Mouse (Mus musculus): ENCODE measurements around the gene Rpp30. TPM values are rescaled to one million over a fixed set of nuclear protein-coding genes. Genes with fewer than 3 reads are reported as not detected.

Gene Rpp30
- polyA plus RNA-seq, 1 experiment from 2014 or later = 67.1 TPM

DNA sequence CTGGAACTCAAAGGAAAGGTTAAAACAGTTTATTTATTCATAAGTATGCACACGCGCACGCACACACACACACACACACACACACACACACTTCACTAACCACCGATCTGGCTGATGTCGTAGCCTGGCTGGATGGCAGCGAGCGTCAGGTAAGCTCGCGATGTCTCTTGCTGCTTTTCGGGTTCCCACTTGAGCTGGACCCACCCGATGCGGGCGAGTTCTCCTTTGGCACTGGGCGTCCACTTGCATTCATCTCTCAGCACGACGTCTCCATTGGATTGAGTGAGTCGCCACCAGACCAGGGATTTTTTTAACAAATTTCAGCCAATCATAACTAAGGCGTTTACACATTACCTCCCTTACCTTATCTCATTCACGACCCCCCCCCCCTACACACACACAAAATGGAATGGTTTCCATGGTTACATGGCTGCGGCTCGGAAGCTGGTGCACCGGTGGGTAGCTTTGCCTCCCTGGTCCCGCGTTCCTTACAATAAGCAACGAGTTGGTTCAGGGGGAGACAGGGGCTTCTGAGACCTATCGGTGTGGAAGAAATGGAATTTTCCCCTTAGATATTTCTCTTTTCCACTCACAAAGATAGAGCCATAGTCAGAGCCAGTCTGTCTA lies 25.9 kb downstream of the Rpp30 start:
- peak overlapping the region; percentile 20 for H3K4me3 ChIP-seq
- peaks cover 11% of the 10 kb centered on the region for H3K4me1 ChIP-seq (replicated peaks)
- H3K36me3 ChIP-seq = no peaks in the 10 kb centered on the region
- H3K4me2 ChIP-seq = peak overlapping the region; percentile 47
- H3K9ac ChIP-seq = no peak overlapping the region
- no peaks in the 10 kb centered on the region for H3K27me3 ChIP-seq
- no peak overlapping the region for H3K27ac ChIP-seq (replicated peaks)
- ATAC-seq (ENCODE audit: low FRiP score, low read depth) = peak; percentile 70
- WGBS = 48% methylated on average over 26 of the region's 26 CpGs
- no peaks in the 10 kb centered on the region for H3K9me3 ChIP-seq

- 25% methylated on average over 7 of the region's 7 CpGs for WGBS
- Histone ChIP-seq H3K4me2 (no peak overlapping the region), H3K9me3 (no peaks in the 10 kb centered on the region)
These were observed 26.9 kb downstream of the Rpp30 start for GRCm38 (mm10) chr19:36110465-36110864.

GRCm38 (mm10) chr19:36111054-36111895 lies 27.8 kb downstream of the Rpp30 start:
- no peaks in the 10 kb centered on the region for H3K9me3 ChIP-seq
- H3K4me2 ChIP-seq = peak overlapping the region; percentile 55
- ATAC-seq (ENCODE audit: low FRiP score, low read depth) = peak; percentile 63; the same call in 1 of the 2 replicates
- 0 out of 2 replicates have a peak overlapping the region, but pooled peaks have one; percentile 4 for H3K9ac ChIP-seq
- no peak overlapping the region for H3K27ac ChIP-seq (replicated peaks)
- 23% methylated on average over 7 of the region's 7 CpGs for WGBS
- H3K27me3 ChIP-seq = no peaks in the 10 kb centered on the region
- peaks cover 11% of the 10 kb centered on the region for H3K4me1 ChIP-seq (replicated peaks)
- no peak overlapping the region for H3K4me3 ChIP-seq
- no peaks in the 10 kb centered on the region for H3K36me3 ChIP-seq

More at GRCm38 (mm10) chr19:36110465-36110864, 26.9 kb downstream of the Rpp30 start:
- Histone ChIP-seq H3K4me3 (no peak overlapping the region), H3K4me1 (replicated peaks) (peaks cover 11% of the 10 kb centered on the region), H3K9ac (no peak overlapping the region), H3K27me3 (no peaks in the 10 kb centered on the region), H3K27ac (replicated peaks) (no peak overlapping the region), H3K36me3 (no peaks in the 10 kb centered on the region)
- peak; percentile 47; the same call in 1 of the 2 replicates for ATAC-seq (ENCODE audit: low FRiP score, low read depth)

DNA sequence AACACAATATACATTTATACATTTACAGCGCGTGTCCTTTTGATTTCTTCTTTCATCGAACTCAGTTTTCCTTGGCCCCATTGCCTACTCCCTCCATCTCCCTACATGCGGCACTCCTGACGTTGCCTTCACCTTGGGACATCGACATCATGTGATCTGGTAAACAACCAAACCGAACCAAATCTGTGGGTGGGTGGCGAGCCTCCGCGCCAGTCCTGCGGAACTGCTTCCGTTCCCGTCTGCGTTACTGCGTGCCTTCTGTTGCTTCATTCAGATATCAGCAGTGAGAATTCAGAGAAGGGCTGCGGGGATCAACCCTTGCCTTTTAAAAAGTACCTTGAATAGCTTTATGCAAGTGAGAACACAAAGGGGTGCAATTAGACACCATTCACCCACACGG lies 28.5 kb downstream of the Rpp30 start:
- peaks cover 11% of the 10 kb centered on the region for H3K4me1 ChIP-seq (replicated peaks)
- no peaks in the 10 kb centered on the region for H3K27me3 ChIP-seq
- ATAC-seq (ENCODE audit: low FRiP score, low read depth) = no peak
- WGBS = 31% methylated on average over 17 of the region's 17 CpGs
- H3K36me3 ChIP-seq = no peaks in the 10 kb centered on the region
- peak overlapping the region; percentile 26 for H3K4me3 ChIP-seq
- H3K9me3 ChIP-seq = no peaks in the 10 kb centered on the region
- no peak overlapping the region for H3K27ac ChIP-seq (replicated peaks)
- H3K9ac ChIP-seq = no peak overlapping the region
- H3K4me2 ChIP-seq = peak overlapping the region; percentile 55

GRCm38 (mm10) chr19:36116185-36116584 lies 32.7 kb downstream of the Rpp30 start:
- no peak overlapping the region for H3K4me2 ChIP-seq

GRCm38 (mm10) chr19:36119219-36119618 lies 35.7 kb downstream of the Rpp30 start:
- Histone ChIP-seq H3K9ac (no peak overlapping the region), H3K4me1 (replicated peaks) (no peaks in the 10 kb centered on the region), H3K36me3 (no peaks in the 10 kb centered on the region), H3K27ac (replicated peaks) (no peak overlapping the region), H3K4me3 (no peak overlapping the region), H3K9me3 (no peaks in the 10 kb centered on the region), H3K27me3 (no peaks in the 10 kb centered on the region), H3K4me2 (no peak overlapping the region)
- no peak for ATAC-seq (ENCODE audit: low FRiP score, low read depth)
- WGBS = 92% methylated on average over 8 of the region's 8 CpGs

More at GRCm38 (mm10) chr19:36116185-36116584, 32.7 kb downstream of the Rpp30 start:
- H3K9me3 ChIP-seq = no peaks in the 10 kb centered on the region
- 91% methylated on average over 4 of the region's 4 CpGs for WGBS
- no peak overlapping the region for H3K4me3 ChIP-seq
- H3K9ac ChIP-seq = no peak overlapping the region
- H3K36me3 ChIP-seq = no peaks in the 10 kb centered on the region
- ATAC-seq (ENCODE audit: low FRiP score, low read depth) = no peak
- H3K27ac ChIP-seq (replicated peaks) = no peak overlapping the region
- peaks cover 5% of the 10 kb centered on the region for H3K4me1 ChIP-seq (replicated peaks)
- no peaks in the 10 kb centered on the region for H3K27me3 ChIP-seq

DNA sequence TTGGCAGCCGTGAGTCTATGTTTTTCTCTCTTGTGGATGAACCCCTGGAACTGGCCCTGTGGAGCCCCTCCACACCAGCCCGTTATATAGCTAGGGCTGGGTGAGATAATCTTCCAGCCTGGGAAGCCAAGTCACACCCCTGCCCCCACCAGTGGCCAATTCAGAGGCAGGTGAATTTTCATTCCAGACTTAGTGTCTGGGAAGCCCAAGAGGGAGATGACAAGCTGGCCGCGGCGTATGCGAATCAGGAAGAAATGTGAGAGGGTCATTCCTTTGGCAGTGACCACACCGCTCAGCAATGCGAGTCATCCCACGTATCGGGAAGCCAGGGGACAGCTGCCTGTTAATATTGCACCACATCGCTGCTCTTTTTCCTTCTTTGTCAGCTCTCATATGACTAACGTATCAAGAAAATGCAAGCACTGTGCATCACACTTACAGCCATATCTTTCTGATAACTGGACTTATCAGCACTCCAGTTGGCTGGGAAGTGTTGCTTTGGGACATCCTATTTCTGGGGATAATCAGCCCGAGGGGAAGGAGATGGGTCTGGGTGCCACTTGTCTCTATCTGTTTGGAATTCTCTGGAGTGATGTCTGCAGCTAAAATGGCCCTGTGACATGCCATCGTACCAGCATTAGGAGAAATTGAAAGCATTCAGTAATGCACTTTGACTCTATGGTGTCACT lies 36.4 kb downstream of the Rpp30 start, which contains the start of gene Ankrd1:
TSS of gene Ankrd1 (minus strand) at position 317 of the 689 bp plus-strand sequence.
- ATAC-seq (ENCODE audit: low FRiP score, low read depth) = no peak
- H3K9ac ChIP-seq = no peak within 1 kb of the TSS
- H3K36me3 ChIP-seq = no peaks in the 10 kb centered on the region
- H3K27me3 ChIP-seq = no peaks in the 10 kb centered on the region
- no peaks in the 10 kb centered on the region for H3K4me1 ChIP-seq (replicated peaks)
- no peak within 1 kb of the TSS for H3K4me2 ChIP-seq
- H3K27ac ChIP-seq (replicated peaks) = no peak within 1 kb of the TSS
- H3K4me3 ChIP-seq = no peak within 1 kb of the TSS
- WGBS = 88% methylated on average over 14 of the region's 14 CpGs
- no peaks in the 10 kb centered on the region for H3K9me3 ChIP-seq

DNA sequence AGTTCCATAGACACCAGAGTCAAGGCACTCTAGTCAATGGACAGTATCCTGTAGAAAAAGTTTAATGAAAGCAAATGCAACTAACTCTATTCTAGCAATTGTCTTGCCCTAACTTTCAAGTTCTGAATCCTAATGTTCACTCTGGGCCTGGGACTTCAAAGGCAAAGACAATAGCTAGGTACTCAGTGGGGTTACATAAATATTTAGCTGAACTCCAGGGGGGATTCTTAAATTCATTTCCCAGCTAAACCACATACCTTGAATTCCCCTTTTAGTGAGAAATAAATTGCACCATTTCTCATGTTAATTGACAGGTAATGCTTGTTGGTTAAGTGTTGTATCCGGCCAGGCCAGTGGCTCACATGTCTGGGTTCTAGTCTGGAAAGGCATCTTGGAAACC lies 40.7 kb downstream of the Rpp30 start:
- Histone ChIP-seq H3K27me3 (no peaks in the 10 kb centered on the region), H3K4me1 (replicated peaks) (no peaks in the 10 kb centered on the region), H3K9ac (no peak overlapping the region), H3K4me3 (no peak overlapping the region), H3K9me3 (no peaks in the 10 kb centered on the region), H3K36me3 (no peaks in the 10 kb centered on the region), H3K27ac (replicated peaks) (no peak overlapping the region), H3K4me2 (no peak overlapping the region)
- no peak for ATAC-seq (ENCODE audit: low FRiP score, low read depth)
- WGBS = 79% methylated on average over 1 of the region's 1 CpGs

GRCm38 (mm10) chr19:36128440-36128839 lies 44.9 kb downstream of the Rpp30 start:
- Histone ChIP-seq H3K4me2 (no peak overlapping the region), H3K9me3 (no peaks in the 10 kb centered on the region), H3K4me3 (no peak overlapping the region), H3K9ac (no peak overlapping the region), H3K36me3 (no peaks in the 10 kb centered on the region), H3K27ac (replicated peaks) (no peak overlapping the region), H3K27me3 (no peaks in the 10 kb centered on the region), H3K4me1 (replicated peaks) (no peaks in the 10 kb centered on the region)
- WGBS = 95% methylated on average over 3 of the region's 3 CpGs
- no peak for ATAC-seq (ENCODE audit: low FRiP score, low read depth)

- Histone ChIP-seq H3K9me3 (no peaks in the 10 kb centered on the region), H3K4me2 (no peak overlapping the region), H3K4me1 (replicated peaks) (no peaks in the 10 kb centered on the region), H3K4me3 (no peak overlapping the region), H3K27me3 (no peaks in the 10 kb centered on the region), H3K36me3 (no peaks in the 10 kb centered on the region), H3K27ac (replicated peaks) (no peak overlapping the region), H3K9ac (no peak overlapping the region)
- WGBS = 62% methylated on average over 9 of the region's 9 CpGs
- no peak for ATAC-seq (ENCODE audit: low FRiP score, low read depth)
These were observed 45.7 kb downstream of the Rpp30 start for GRCm38 (mm10) chr19:36129213-36129612.

GRCm38 (mm10) chr19:36129643-36130042 lies 46.1 kb downstream of the Rpp30 start:
- Histone ChIP-seq H3K4me1 (replicated peaks) (no peaks in the 10 kb centered on the region), H3K9ac (no peak overlapping the region), H3K9me3 (no peaks in the 10 kb centered on the region), H3K36me3 (no peaks in the 10 kb centered on the region), H3K27ac (replicated peaks) (no peak overlapping the region), H3K4me3 (no peak overlapping the region), H3K4me2 (no peak overlapping the region), H3K27me3 (no peaks in the 10 kb centered on the region)
- WGBS = 68% methylated on average over 12 of the region's 12 CpGs
- ATAC-seq (ENCODE audit: low FRiP score, low read depth) = no peak

GRCm38 (mm10) chr19:36130181-36130580 lies 46.7 kb downstream of the Rpp30 start:
- H3K27me3 ChIP-seq = no peaks in the 10 kb centered on the region
- ATAC-seq (ENCODE audit: low FRiP score, low read depth) = no peak
- no peak overlapping the region for H3K9ac ChIP-seq

More at GRCm38 (mm10) chr19:36130181-36130580, 46.7 kb downstream of the Rpp30 start:
- no peaks in the 10 kb centered on the region for H3K36me3 ChIP-seq
- no peaks in the 10 kb centered on the region for H3K9me3 ChIP-seq
- H3K4me2 ChIP-seq = no peak overlapping the region
- no peak overlapping the region for H3K27ac ChIP-seq (replicated peaks)
- 36% methylated on average over 2 of the region's 2 CpGs for WGBS
- H3K4me3 ChIP-seq = no peak overlapping the region
- no peaks in the 10 kb centered on the region for H3K4me1 ChIP-seq (replicated peaks)

All from hindbrain, embryonic 15.5 days (tissue).